Mouse (Mus musculus) lung, postnatal 10 days (tissue): Measurements from ENCODE around the gene Plcb3.
"Not testable (repeated sequence)": the region's sequence is repeated elsewhere in the genome, so short reads cannot be mapped to it uniquely, and the experiment has no call there.

Experiments
- DNase-seq: peaks from one replicate; pipeline ENCODE4 v3.0.0; 2021

Plcb3 gene

GRCm38 (mm10) chr19:6975537-6976521, at the start of gene Plcb3:
TSS of gene Plcb3 (minus strand) at chr19:6976470.
- peak; percentile 83 for DNase-seq

- DNase-seq = peak; percentile 70
Observed at GRCm38 (mm10) chr19:7020224-7020641, 44.0 kb upstream of the Plcb3 start.

DNA sequence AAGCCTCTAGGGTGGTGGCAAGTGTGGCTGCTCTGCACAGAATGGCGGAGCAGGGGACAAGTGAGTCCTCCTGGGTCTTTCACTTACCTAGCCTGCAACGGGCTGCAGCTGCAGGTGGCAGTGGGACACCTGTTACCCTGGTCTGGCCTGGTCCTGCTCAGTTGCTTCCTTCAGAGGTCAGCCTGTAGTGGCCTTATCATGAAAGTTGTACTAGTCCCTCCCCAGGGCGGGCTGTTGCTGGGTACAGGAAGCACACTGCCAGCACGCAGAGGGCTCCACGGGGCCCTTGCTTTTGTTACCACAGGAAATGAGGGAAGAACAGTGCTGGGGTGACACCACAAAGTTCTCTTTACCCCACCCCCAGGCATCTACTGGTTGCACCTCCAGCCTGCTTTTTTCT, 42.9 kb upstream of the Plcb3 start, which contains the start of gene Fermt3:
Gene Fermt3 (minus strand): TSS at position 279 of the 400 bp plus-strand sequence.
- DNase-seq = peak; percentile 65

DNA sequence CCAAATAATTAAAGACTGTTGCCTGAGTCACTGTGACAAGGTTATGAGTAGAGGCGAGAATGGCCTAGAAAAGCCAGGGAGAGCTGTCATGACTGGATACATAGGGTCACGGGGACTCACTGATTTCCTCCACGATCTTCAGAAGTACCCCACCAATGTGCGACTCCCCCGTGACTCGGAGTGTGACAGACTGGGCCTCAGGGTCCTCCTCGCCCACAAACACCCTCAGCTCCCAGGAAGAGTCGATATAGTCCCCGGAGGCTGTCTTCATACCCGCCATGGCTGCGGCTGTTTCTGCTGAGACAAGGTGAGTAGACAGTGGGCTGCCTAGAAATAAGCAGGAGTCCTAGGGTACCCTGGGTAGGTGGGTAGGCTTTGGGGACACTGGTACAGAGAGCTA, 42.3 kb upstream of the Plcb3 start:
- no peak for DNase-seq

DNA sequence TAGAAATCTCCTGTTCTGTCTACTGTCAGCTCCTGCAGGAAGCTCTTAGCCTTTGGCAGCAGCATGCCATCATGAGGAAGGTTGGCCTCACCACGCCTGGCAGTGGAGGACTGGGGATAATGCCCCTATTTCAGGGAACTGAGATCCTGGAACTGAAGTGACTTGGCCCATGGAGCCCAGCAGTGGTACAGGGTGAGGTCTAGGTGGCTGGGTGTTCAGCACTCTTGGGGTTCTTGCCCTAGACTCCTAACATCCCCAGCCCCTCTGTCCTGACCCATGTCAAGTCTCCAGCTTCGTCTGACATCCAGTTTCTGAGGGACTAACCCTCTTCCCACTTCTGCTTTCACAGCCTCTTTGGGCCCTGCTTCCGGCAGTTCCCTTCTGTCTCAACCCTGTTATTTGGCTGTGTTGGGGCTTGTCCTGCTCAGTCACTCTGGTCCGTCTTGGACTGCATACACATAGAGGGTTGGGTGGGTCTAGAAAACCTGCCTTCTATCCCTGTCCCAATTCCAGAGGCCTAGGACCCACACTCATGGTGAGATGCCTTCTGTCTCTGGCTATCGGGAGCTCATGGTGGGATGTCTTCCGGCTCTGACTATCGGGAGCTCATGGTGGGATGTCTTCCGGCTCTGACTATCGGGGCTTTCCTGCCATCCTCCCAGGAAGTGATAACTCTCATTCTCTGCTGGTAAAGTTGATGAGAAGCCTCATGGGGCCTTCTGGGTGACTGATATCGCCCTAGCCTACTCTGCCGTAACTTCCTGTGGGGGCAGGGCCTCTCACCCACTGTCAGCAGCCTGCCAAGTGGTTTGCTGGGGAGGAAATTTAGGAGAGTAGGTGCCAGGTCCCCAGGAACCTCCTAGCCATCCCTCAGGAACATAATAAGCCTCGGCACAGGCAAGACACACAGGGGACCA, 41.5 kb upstream of the Plcb3 start:
- DNase-seq = no peak

GRCm38 (mm10) chr19:7014481-7015135, 38.3 kb upstream of the Plcb3 start:
- DNase-seq = no peak

- DNase-seq = no peak
Observed at GRCm38 (mm10) chr19:7013984-7014383, 37.7 kb upstream of the Plcb3 start.

GRCm38 (mm10) chr19:7012426-7012825, 36.2 kb upstream of the Plcb3 start:
- no peak for DNase-seq

- no peak for DNase-seq
Observed at GRCm38 (mm10) chr19:7006892-7007593, 30.8 kb upstream of the Plcb3 start.

DNA sequence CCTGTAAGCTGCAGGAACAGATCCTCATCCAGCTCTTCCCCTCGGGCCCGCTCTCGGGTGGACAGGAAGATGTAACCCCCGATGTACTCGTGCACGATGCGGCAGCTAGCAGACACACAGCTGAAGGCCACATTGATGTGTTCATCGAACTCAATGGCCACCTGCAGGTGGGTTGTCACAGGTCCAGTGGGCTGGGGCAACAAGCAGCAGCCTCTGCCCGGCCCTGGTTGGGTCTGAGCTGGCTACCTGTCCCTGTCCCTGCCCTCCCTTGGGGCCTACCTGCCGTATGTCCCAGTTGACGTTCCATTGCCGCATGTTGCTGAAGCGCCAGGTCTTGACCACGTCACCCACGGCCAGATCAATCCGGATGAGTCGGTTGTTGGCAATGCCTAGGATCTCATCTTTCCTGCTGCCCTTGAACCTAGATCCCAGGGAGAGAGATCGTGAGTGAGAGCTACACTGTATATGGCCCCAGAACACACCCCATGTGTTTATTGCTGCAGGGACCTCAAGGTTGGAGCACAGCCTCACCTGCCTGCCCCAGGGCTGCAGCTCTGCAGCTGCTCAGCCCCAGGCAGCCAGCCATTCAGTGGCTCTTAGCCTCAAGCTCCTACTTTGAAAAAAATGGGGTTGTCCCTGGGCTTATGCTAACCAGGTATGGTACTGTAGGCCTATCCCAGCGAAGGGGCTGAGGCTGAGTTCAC, 23.2 kb upstream of the Plcb3 start:
- DNase-seq = no peak

- DNase-seq = peak; percentile 1
Observed at GRCm38 (mm10) chr19:6997721-6998290, 21.5 kb upstream of the Plcb3 start.

DNA sequence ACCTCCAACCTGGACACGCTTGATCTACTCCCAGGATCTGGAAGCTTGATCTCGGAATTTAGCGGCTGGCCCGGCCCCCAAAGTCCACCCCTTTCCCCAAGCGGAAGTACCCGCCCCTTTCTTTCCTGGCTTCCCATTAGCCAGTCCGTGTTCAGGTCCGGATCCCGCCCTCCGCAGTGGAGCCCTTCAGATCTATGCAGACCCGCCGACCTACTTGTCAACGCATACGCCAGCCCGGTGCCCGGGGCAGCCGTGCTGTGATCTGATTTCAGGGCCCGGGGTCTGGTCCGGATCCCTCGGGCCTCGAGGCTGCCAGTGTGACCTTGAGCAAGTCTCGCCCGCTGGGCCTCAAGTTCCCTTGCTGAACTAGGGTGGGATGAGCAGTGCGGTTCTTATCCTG, 19.7 kb upstream of the Plcb3 start, which contains the start of the genes Nudt22 and Trpt1:
Gene Nudt22 (minus strand): TSS at position 112 of the 400 bp plus-strand sequence.
Gene Trpt1 (plus strand): TSS at position 126 of the 400 bp plus-strand sequence.
- peak; percentile 95 for DNase-seq

GRCm38 (mm10) chr19:6995255-6995991, 19.2 kb upstream of the Plcb3 start:
- DNase-seq = no peak

DNA sequence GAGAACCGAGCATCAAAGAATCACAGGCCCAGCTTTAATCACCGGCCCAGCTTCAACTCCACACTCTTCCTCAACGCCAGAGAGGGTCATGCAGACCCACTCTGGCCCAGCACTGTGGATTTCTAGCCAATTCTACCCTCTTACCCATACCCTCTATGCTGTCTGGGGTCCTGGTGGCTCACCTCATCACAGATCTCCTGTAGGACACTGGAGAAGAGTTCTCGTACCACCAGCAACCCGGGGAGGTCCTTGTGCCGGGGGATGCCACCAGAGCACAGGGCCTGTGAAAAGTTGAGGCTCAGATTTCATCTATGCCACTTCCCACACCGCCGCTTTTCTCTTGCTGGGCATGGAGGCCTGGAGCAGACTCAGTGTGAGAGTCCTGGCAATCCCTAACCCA, 18.2 kb upstream of the Plcb3 start:
- DNase-seq = no peak

DNA sequence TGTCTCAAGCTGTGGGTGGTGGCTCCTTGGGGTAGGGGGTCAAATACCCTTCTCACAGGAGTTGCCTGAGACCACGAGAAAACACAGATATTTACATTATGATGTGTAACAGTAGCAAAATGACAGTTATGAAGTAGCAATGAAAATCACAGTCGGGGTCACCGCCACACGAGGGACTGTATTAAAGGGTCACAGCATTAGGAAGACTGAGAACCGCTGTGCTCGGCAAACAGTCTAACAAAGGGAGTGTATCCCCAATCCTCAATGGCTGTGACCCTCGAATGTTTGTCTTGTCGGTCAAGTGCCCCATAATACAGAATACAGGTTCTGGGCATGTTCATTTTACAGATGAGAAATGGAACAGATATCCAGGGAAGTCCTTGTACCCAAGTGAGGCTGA, 17.7 kb upstream of the Plcb3 start:
- no peak for DNase-seq

- peak; percentile 1 for DNase-seq
Observed at GRCm38 (mm10) chr19:6993011-6993770, 16.9 kb upstream of the Plcb3 start.

GRCm38 (mm10) chr19:6992011-6992858, 16.0 kb upstream of the Plcb3 start, which contains the start of gene Dnajc4:
TSS of gene Dnajc4 (minus strand) at chr19:6992572.
- DNase-seq = peak; percentile 99

DNA sequence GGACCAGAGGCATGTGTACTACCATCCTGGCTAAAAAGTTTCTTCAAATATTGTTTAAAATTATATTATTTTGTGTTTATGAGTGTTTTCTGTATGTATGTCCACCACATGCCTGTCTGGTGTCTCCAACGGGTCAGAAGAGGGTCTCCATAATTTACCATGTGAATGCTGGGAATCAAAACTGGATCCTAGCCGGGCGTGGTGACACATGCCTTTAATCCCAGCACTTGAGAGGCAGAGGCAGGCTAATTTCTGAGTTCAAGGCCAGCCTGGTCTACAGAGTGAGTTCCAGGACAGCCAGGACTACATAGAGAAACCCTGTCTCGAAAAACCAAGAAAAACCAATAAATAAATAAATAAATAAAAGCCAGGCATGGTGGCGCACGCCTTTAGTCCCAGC, 14.9 kb upstream of the Plcb3 start:
- not testable (repeated sequence) for DNase-seq
